Mouse (Mus musculus) intestine, embryonic 16.5 days (tissue): ENCODE measurements around the gene Ppm1m. TPM values are rescaled to one million over a fixed set of nuclear protein-coding genes. Genes with fewer than 3 reads are reported as not detected.

Source experiments
- ATAC-seq: fragments of 200-750 bp; cut with Nextera tagmentation; 2 replicates; pipeline ENCODE4 v1.8.0; 2017; ENCODE audit warnings: moderate TSS enrichment, moderate library complexity
- H3K27ac ChIP-seq: fragments of 300-500 bp; sonication (generic); 2 replicates; pipeline ENCODE4 v1.5.1; 2014; ENCODE audit warnings: mild to moderate bottlenecking, low read length
- H3K27me3 ChIP-seq: fragments of 300-500 bp; sonication (generic); replicated peaks from 2 replicates; pipeline ENCODE4 v1.6.1; 2014; ENCODE audit warnings: low read length, control low read depth, mixed read lengths; ENCODE audit not compliant: control insufficient read depth, insufficient read depth
- H3K36me3 ChIP-seq: fragments of 300-500 bp; sonication (generic); 2 replicates; pipeline ENCODE4 v1.6.1; 2014; ENCODE audit warnings: low read length, control low read depth; ENCODE audit not compliant: control insufficient read depth, insufficient read depth
- H3K4me1 ChIP-seq: fragments of 300-500 bp; sonication (generic); 2 replicates; pipeline ENCODE4 v1.6.1; 2014; ENCODE audit warnings: low read length, control low read depth, mixed read lengths; ENCODE audit not compliant: control insufficient read depth, insufficient read depth
- H3K4me2 ChIP-seq: fragments of 300-500 bp; sonication (generic); 2 replicates; pipeline ENCODE4 v1.6.1; 2014; ENCODE audit warnings: low read depth, low read length, control low read depth
- H3K4me3 ChIP-seq: fragments of 300-500 bp; sonication (generic); 2 replicates; pipeline ENCODE4 v1.5.1; 2014; ENCODE audit warnings: mild to moderate bottlenecking, low read length
- H3K9ac ChIP-seq: fragments of 300-500 bp; sonication (generic); 2 replicates; pipeline ENCODE4 v1.6.1; 2014; ENCODE audit warnings: low read depth, low read length
- H3K9me3 ChIP-seq: fragments of 300-500 bp; sonication (generic); 2 replicates; pipeline ENCODE4 v1.6.1; 2016; ENCODE audit warnings: low read length, control low read depth; ENCODE audit not compliant: control insufficient read depth
- WGBS: fragments of 180-500 bp; shearing (Covaris S2); extraction: QIAGEN DNeasy Blood & Tissue Kit; methylation state at CpG from one replicate; pipeline ENCODE4 v1.1.7; 2014; 5-methylcytosine and 5-hydroxymethylcytosine counted together
- polyA plus RNA-seq: library from polyadenylated mRNA; unstranded; fragments of >200 nt; fragmentation: Nextera tagmentation; extraction: Ambion mirVana; gene quantifications from 2 replicates; pipeline ENCODE4 v1.2.1, GENCODE M21; 2015

Gene Ppm1m
- polyA plus RNA-seq, 1 experiment from 2014 or later: 26.3 TPM

DNA sequence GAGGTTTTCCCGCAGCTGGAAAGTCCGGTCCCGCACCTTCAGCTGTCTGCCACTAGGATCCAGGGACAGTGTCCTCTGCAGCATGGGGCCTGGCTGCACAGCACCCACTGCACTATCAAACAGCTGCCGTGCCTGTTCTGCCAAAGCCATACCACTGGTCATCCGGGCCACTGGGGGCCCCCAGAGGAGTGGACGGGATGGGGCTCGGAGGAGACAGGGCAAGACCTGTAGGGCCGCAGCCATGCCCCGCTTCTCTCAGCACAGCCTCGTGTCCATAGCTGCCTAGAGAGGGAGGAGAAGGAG is 42.0 kb downstream of the Ppm1m start:
- 0 out of 2 replicates have a peak, but pooled peaks cover 3% of the 10 kb centered on the region for H3K4me1 ChIP-seq
- H3K4me3 ChIP-seq: no peak overlapping the region
- ATAC-seq: peak; percentile 6
- no peak overlapping the region for H3K9ac ChIP-seq
- H3K9me3 ChIP-seq: no peaks in the 10 kb centered on the region
- WGBS: 79% methylated on average over 10 of the region's 10 CpGs
- H3K27ac ChIP-seq: no peak overlapping the region
- no peak overlapping the region for H3K4me2 ChIP-seq
- no peaks in the 10 kb centered on the region for H3K36me3 ChIP-seq
- no peaks in the 10 kb centered on the region for H3K27me3 ChIP-seq

- no peak overlapping the region for H3K9ac ChIP-seq
- H3K4me1 ChIP-seq: 0 out of 2 replicates have a peak, but pooled peaks cover 3% of the 10 kb centered on the region
- no peak overlapping the region for H3K27ac ChIP-seq
- no peaks in the 10 kb centered on the region for H3K27me3 ChIP-seq
- H3K4me3 ChIP-seq: no peak overlapping the region
- no peaks in the 10 kb centered on the region for H3K36me3 ChIP-seq
- H3K4me2 ChIP-seq: no peak overlapping the region
- 79% methylated on average over 21 of the region's 21 CpGs for WGBS
- ATAC-seq: no peak
- no peaks in the 10 kb centered on the region for H3K9me3 ChIP-seq
Observed at GRCm38 (mm10) chr9:106156921-106157622, 42.5 kb downstream of the Ppm1m start.

DNA sequence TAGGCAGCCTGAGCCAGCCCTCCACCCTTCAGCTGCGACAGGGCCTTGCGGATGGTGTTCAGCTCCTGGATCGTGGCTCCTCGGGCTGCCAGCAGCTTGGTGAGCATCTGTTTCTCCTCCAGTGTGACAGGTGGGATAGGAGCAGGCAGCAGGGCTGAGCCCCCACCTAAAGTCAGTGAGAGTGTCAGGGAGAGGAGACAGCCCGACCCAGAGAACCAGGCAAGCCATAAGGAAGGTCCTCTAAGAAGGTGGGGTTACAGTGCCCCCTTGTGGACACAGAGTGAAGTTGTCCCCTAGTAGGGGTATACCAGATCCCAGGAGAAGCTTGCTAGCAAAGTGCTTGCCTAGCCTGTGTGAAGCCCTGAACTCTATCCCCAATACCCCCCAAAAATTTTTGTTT is 43.1 kb downstream of the Ppm1m start:
- H3K9me3 ChIP-seq: no peaks in the 10 kb centered on the region
- H3K4me2 ChIP-seq: no peak overlapping the region
- H3K9ac ChIP-seq: no peak overlapping the region
- WGBS: 47% methylated on average over 5 of the region's 5 CpGs
- no peak for ATAC-seq
- no peaks in the 10 kb centered on the region for H3K36me3 ChIP-seq
- H3K4me1 ChIP-seq: 0 out of 2 replicates have a peak, but pooled peaks cover 3% of the 10 kb centered on the region
- no peak overlapping the region for H3K27ac ChIP-seq
- H3K27me3 ChIP-seq: no peaks in the 10 kb centered on the region; the same call in 1 of the 2 replicates
- no peak overlapping the region for H3K4me3 ChIP-seq

DNA sequence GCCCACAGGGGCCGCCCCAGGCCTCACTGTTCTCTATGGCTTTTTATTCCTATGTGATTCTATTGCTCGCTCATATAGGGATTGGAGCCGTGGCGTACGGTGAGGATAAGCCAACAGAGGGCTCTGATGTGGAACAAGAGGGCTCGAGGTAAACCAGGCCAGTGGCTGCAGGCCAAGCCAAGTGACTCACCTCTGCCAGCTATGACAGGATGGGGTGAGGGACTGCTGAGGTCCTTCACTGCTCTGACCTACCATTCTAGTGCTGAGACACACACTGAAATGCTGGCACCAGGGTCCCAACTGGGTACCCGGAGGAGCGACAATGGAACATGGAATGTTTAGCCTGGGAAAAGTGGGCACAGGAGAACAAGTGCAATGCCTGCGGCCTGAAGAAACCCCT is 45.4 kb downstream of the Ppm1m start:
- ATAC-seq: no peak
- no peak overlapping the region for H3K27ac ChIP-seq
- H3K27me3 ChIP-seq: peaks cover 16% of the 10 kb centered on the region
- no peak overlapping the region for H3K4me3 ChIP-seq
- no peaks in the 10 kb centered on the region for H3K9me3 ChIP-seq
- H3K4me1 ChIP-seq: 0 out of 2 replicates have a peak, but pooled peaks cover 2% of the 10 kb centered on the region
- H3K9ac ChIP-seq: no peak overlapping the region
- no peaks in the 10 kb centered on the region for H3K36me3 ChIP-seq
- 82% methylated on average over 9 of the region's 9 CpGs for WGBS
- no peak overlapping the region for H3K4me2 ChIP-seq

- peak overlapping the region; percentile 38 for H3K4me3 ChIP-seq
- peak overlapping the region; percentile 56 for H3K4me2 ChIP-seq
- no peaks in the 10 kb centered on the region for H3K36me3 ChIP-seq
- H3K9ac ChIP-seq: no peak overlapping the region
- H3K4me1 ChIP-seq: peaks cover 9% of the 10 kb centered on the region; the same call in 1 of the 2 replicates
- WGBS: 20% methylated on average over 10 of the region's 10 CpGs
- no peaks in the 10 kb centered on the region for H3K9me3 ChIP-seq
- no peak for ATAC-seq
- no peak overlapping the region for H3K27ac ChIP-seq
- peaks cover 32% of the 10 kb centered on the region for H3K27me3 ChIP-seq
Observed at GRCm38 (mm10) chr9:106149399-106149754, 50.2 kb downstream of the Ppm1m start.

GRCm38 (mm10) chr9:106148541-106149398 is 50.8 kb downstream of the Ppm1m start:
- ATAC-seq: peak; percentile 69
- Histone ChIP-seq H3K9ac (peak overlapping the region; percentile 54), H3K27me3 (peaks cover 32% of the 10 kb centered on the region), H3K9me3 (no peaks in the 10 kb centered on the region), H3K27ac (no peak overlapping the region), H3K36me3 (no peaks in the 10 kb centered on the region), H3K4me2 (peak overlapping the region; percentile 56), H3K4me3 (peak overlapping the region; percentile 38), H3K4me1 (peaks cover 9% of the 10 kb centered on the region; the same call in 1 of the 2 replicates)
- WGBS: 1% methylated on average over 35 of the region's 36 CpGs

- H3K4me3 ChIP-seq: peak overlapping the region; percentile 38; the same call in 1 of the 2 replicates
- no peak for ATAC-seq
- peak overlapping the region; percentile 56; the same call in 1 of the 2 replicates for H3K4me2 ChIP-seq
- peaks cover 32% of the 10 kb centered on the region for H3K27me3 ChIP-seq
- no peaks in the 10 kb centered on the region for H3K36me3 ChIP-seq
- no peak overlapping the region for H3K9ac ChIP-seq
- H3K4me1 ChIP-seq: peaks cover 9% of the 10 kb centered on the region; the same call in 1 of the 2 replicates
- 5% methylated on average over 10 of the region's 10 CpGs for WGBS
- no peaks in the 10 kb centered on the region for H3K9me3 ChIP-seq
- H3K27ac ChIP-seq: no peak overlapping the region
Observed at GRCm38 (mm10) chr9:106147851-106148431, 51.6 kb downstream of the Ppm1m start.

DNA sequence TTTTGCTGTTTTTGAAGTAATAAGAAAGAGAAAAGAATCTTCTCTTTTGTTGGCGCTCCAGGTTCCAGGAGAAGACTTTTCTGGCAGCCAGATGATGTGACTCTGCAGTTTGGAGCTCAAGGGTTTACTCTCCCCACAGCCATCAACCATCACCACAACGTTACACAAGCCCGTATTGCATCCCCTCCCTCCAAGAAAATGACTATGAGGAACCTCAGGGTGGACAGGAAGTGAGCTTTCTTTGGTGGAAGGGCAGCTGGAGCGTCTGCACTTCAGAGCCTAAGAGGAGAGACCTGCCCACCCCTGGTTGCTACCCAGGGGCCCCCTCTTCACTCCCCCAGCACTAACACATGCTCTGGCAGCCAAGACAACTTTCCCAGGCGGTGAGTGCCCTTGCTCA is 52.3 kb downstream of the Ppm1m start:
- Histone ChIP-seq H3K27me3 (peaks cover 32% of the 10 kb centered on the region), H3K27ac (no peak overlapping the region), H3K4me3 (no peak overlapping the region), H3K9ac (no peak overlapping the region), H3K36me3 (no peaks in the 10 kb centered on the region), H3K9me3 (no peaks in the 10 kb centered on the region), H3K4me2 (no peak overlapping the region), H3K4me1 (peaks cover 9% of the 10 kb centered on the region; the same call in 1 of the 2 replicates)
- 35% methylated on average over 5 of the region's 5 CpGs for WGBS
- no peak for ATAC-seq

GRCm38 (mm10) chr9:106145582-106145981 is 54.0 kb downstream of the Ppm1m start:
- Histone ChIP-seq H3K4me2 (no peak overlapping the region), H3K27ac (no peak overlapping the region), H3K9me3 (no peaks in the 10 kb centered on the region), H3K36me3 (no peaks in the 10 kb centered on the region), H3K4me1 (peaks cover 9% of the 10 kb centered on the region; the same call in 1 of the 2 replicates), H3K4me3 (no peak overlapping the region), H3K9ac (no peak overlapping the region), H3K27me3 (peaks cover 31% of the 10 kb centered on the region)
- no peak for ATAC-seq
- 84% methylated on average over 2 of the region's 2 CpGs for WGBS
